In the genomic region with DNA sequence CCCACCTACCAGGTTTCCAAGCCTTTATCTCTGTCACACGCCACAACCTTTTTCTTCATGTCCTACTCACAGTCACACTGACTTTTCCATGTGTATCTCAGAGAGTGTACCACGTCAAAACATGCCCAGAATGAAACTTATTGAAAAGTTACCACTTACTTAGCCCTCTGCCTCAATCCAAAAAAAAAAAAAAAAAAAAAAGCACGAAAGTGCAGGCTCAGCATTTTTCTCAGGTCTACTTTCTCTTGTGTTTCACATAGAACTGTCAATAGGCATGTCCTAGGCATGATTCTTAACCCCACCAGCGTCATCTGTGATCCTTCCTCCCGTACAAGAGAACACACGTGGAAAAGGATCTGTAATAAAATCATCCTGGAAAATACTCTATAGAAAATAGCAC, we compare ENCODE assay signal across 22 mouse cellular contexts.
"Had no signal": no experiment of that assay in that cellular context is flagged by ENCODE, and none has a peak within 500 bp of the region (broad histone marks: within the 10 kb centered on the region; RNA-seq: fewer than 3 reads in every experiment).

No protein-coding gene starts in this region.

- H3K36me3 ChIP-seq: limb, embryonic 10.5 days; limb, embryonic 12.5 days; limb, embryonic 13.5 days; limb, embryonic 15.5 days; liver, embryonic 12.5 days; liver, embryonic 13.5 days; liver, embryonic 15.5 days; lung, embryonic 15.5 days; midbrain, embryonic 10.5 days; midbrain, embryonic 12.5 days; midbrain, embryonic 13.5 days; midbrain, embryonic 15.5 days; neural tube, embryonic 12.5 days had no signal

- H3K9me3 ChIP-seq: limb, embryonic 10.5 days; limb, embryonic 13.5 days; limb, embryonic 15.5 days; liver, embryonic 15.5 days; lung, embryonic 15.5 days; midbrain, embryonic 10.5 days; midbrain, embryonic 12.5 days; midbrain, embryonic 13.5 days; midbrain, embryonic 15.5 days; neural tube, embryonic 12.5 days had no signal

- H3K4me1 ChIP-seq: limb, embryonic 10.5 days; limb, embryonic 12.5 days; limb, embryonic 13.5 days; limb, embryonic 15.5 days; liver, embryonic 12.5 days; liver, embryonic 13.5 days; liver, embryonic 15.5 days; lung, embryonic 15.5 days; megakaryocyte, embryonic 14.5 days; midbrain, embryonic 10.5 days; midbrain, embryonic 12.5 days; midbrain, embryonic 13.5 days; midbrain, embryonic 15.5 days; neural tube, embryonic 12.5 days had no signal

- H3K4me2 ChIP-seq: limb, embryonic 12.5 days; limb, embryonic 13.5 days; limb, embryonic 15.5 days; liver, embryonic 11.5 days; liver, embryonic 12.5 days; liver, embryonic 13.5 days; liver, embryonic 15.5 days; lung, embryonic 14.5 days; lung, embryonic 15.5 days; midbrain, embryonic 11.5 days; midbrain, embryonic 12.5 days; midbrain, embryonic 13.5 days; midbrain, embryonic 15.5 days; neural tube, embryonic 12.5 days had no signal

- H3K4me3 ChIP-seq: limb, embryonic 10.5 days; limb, embryonic 12.5 days; limb, embryonic 13.5 days; limb, embryonic 15.5 days; liver, embryonic 12.5 days; liver, embryonic 13.5 days; liver, embryonic 15.5 days; lung, embryonic 15.5 days; megakaryocyte, embryonic 14.5 days; midbrain, embryonic 10.5 days; midbrain, embryonic 12.5 days; midbrain, embryonic 13.5 days; midbrain, embryonic 15.5 days; myocyte; neural tube, embryonic 12.5 days had no signal

- H3K27ac ChIP-seq: limb, embryonic 10.5 days; limb, embryonic 12.5 days; limb, embryonic 13.5 days; limb, embryonic 15.5 days; liver, embryonic 12.5 days; liver, embryonic 13.5 days; liver, embryonic 14.5 days; liver, embryonic 15.5 days; lung, embryonic 15.5 days; macrophage; midbrain, embryonic 10.5 days; midbrain, embryonic 12.5 days; midbrain, embryonic 13.5 days; midbrain, embryonic 15.5 days; neural tube, embryonic 12.5 days had no signal

- DNase-seq: liver, embryonic 13.5 days; lung, adult 2 months had no signal

- H3K27me3 ChIP-seq: limb, embryonic 12.5 days; limb, embryonic 13.5 days; limb, embryonic 15.5 days; liver, embryonic 12.5 days; liver, embryonic 13.5 days; liver, embryonic 15.5 days; lung, embryonic 15.5 days; megakaryocyte, embryonic 14.5 days; midbrain, embryonic 12.5 days; midbrain, embryonic 13.5 days; midbrain, embryonic 15.5 days; neural tube, embryonic 12.5 days had no signal

- H3K9ac ChIP-seq: limb, embryonic 12.5 days; limb, embryonic 13.5 days; limb, embryonic 15.5 days; liver, embryonic 12.5 days; liver, embryonic 13.5 days; liver, embryonic 14.5 days; liver, embryonic 15.5 days; liver, postnatal 0 days; lung, embryonic 14.5 days; lung, embryonic 15.5 days; midbrain, embryonic 12.5 days; midbrain, embryonic 13.5 days; midbrain, embryonic 15.5 days; neural tube, embryonic 12.5 days had no signal
